Mouse (Mus musculus) olfactory bulb, adult 2 months (tissue): ENCODE data around the gene Wdr35.

Experiments used
- CTCF ChIP-seq: fragments of 200-500 bp; IDR thresholded peaks from 2 replicates; pipeline ENCODE4 v1.5.1; 2012; ENCODE audit warnings: low read depth, mild to moderate bottlenecking, low read length, moderate library complexity; ENCODE audit not compliant: insufficient read depth
- POLR2A ChIP-seq: fragments of 200-500 bp; IDR thresholded peaks from 2 replicates; pipeline ENCODE4 v1.6.1; 2012; ENCODE audit warnings: mild to moderate bottlenecking, low read depth, low read length, moderate library complexity; ENCODE audit not compliant: insufficient read depth

DNA sequence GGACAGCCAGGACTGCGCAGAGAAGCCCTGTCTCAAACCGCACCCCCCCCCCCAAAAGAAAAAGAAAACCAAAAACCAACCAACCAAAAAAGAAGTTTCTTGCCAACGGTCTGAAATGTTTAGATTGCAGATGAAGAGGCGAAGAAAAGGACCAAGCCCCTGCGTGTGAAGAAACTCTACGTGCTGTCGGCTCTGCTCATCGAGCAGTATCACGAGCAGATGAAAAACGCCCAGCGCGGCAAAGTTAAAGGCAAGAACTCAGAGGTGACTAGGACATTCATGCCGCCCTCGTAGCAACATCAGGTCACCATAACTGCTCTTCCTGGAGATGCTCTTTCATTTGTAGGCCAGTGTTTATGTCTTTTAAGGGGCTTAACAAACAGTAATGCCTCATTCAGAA, 50.4 kb downstream of the Wdr35 start:
- TF ChIP-seq CTCF (no peak), POLR2A (no peak)
